9 mouse cellular contexts compared by ENCODE assay signal in genomic region chr11:4661324-4661723, GRCm38 (mm10). TPM values are rescaled to one million over a fixed set of nuclear protein-coding genes. Genes with fewer than 3 reads are reported as not detected.
DNase-seq lines count a peak whose midpoint lies in the region; ATAC-seq and TF ChIP-seq lines count a peak whose summit lies in the region.
"Had no signal": no experiment of that assay in that cellular context is flagged by ENCODE, and none has a peak within 500 bp of the region (broad histone marks: within the 10 kb centered on the region; RNA-seq: fewer than 3 reads in every experiment).

No protein-coding gene starts in this region.

- TF ChIP-seq CTCF in lung, postnatal 0 days (IDR thresholded peaks at IDR 0.05) = no peak
- no peak for TF ChIP-seq CTCF in lung, adult 2 months (IDR thresholded peaks at IDR 0.05; ENCODE audit: insufficient read depth, low read length)

- H3K27ac ChIP-seq in forebrain, embryonic 15.5 days (replicated peaks) = peak overlapping the region; percentile 54; the same call in 1 of the 2 replicates
- no peak overlapping the region for H3K27ac ChIP-seq in forebrain, embryonic 14.5 days (ENCODE audit: low read depth, low read length)
- H3K27ac ChIP-seq in lung, postnatal 0 days (ENCODE audit: low read length) = 0 out of 2 replicates have a peak overlapping the region, but pooled peaks have one; percentile 1

- H3K9ac ChIP-seq in forebrain, embryonic 15.5 days (replicated peaks) = no peak overlapping the region
- no peak overlapping the region for H3K9ac ChIP-seq in forebrain, embryonic 14.5 days (ENCODE audit: low read length)
- no peak overlapping the region for H3K9ac ChIP-seq in lung, postnatal 0 days (replicated peaks; ENCODE audit: low read depth)

- H3K9me3 ChIP-seq in forebrain, embryonic 15.5 days = no peaks in the 10 kb centered on the region
- no peaks in the 10 kb centered on the region for H3K9me3 ChIP-seq in forebrain, embryonic 14.5 days (replicated peaks; ENCODE audit: control insufficient read depth, low read length)
- H3K9me3 ChIP-seq in lung, postnatal 0 days (ENCODE audit: low read length) = no peaks in the 10 kb centered on the region

- DNase-seq in forebrain, embryonic 14.5 days (ENCODE audit: low spot score) = no peak
- peak; percentile 64 for DNase-seq in lung, postnatal 0 days (ENCODE audit: low spot score)
- no peak for DNase-seq in lung, adult 2 months
- no peak for DNase-seq in cerebellum, postnatal 25 days
- DNase-seq in spleen, postnatal 10 days (ENCODE audit: low spot score in 2 of 2) = no peak
- DNase-seq: embryo, embryonic 11 days had no signal

- H3K27me3 ChIP-seq in forebrain, embryonic 15.5 days = no peaks in the 10 kb centered on the region
- H3K27me3 ChIP-seq in forebrain, embryonic 14.5 days (replicated peaks; ENCODE audit: control insufficient read depth, insufficient read depth, low read length) = no peaks in the 10 kb centered on the region
- H3K27me3 ChIP-seq in lung, postnatal 0 days (replicated peaks; ENCODE audit: insufficient read depth, low read length) = no peaks in the 10 kb centered on the region

- 89% methylated on average over 4 of the region's 4 CpGs for whole genome bisulfite sequencing in forebrain, embryonic 15.5 days
- 87% methylated on average over 4 of the region's 4 CpGs for WGBS in forebrain, embryonic 14.5 days
- WGBS in lung, postnatal 0 days = 61% methylated on average over 4 of the region's 4 CpGs
- 62% methylated on average over 4 of the region's 4 CpGs for WGBS in lung, adult 2 months

- H3K36me3 ChIP-seq in forebrain, embryonic 15.5 days = peaks cover 16% of the 10 kb centered on the region
- peaks cover 46% of the 10 kb centered on the region for H3K36me3 ChIP-seq in forebrain, embryonic 14.5 days (ENCODE audit: control insufficient read depth, insufficient read depth, low read length)
- 0 out of 2 replicates have a peak, but pooled peaks cover 15% of the 10 kb centered on the region for H3K36me3 ChIP-seq in lung, postnatal 0 days (ENCODE audit: insufficient read depth, low read length)

- no peak for TF ChIP-seq POLR2A in lung, adult 2 months (IDR thresholded peaks at IDR 0.05; ENCODE audit: borderline replicate concordance, extremely low read depth, low read depth, low read length)

- H3K4me2 ChIP-seq in forebrain, embryonic 15.5 days (replicated peaks) = no peak overlapping the region
- no peak overlapping the region for H3K4me2 ChIP-seq in forebrain, embryonic 14.5 days (ENCODE audit: low read length)
- no peak overlapping the region for H3K4me2 ChIP-seq in lung, postnatal 0 days (replicated peaks; ENCODE audit: low read depth, low read length)

- no peak for TF ChIP-seq EP300 in lung, postnatal 0 days (IDR thresholded peaks at IDR 0.05)

- ATAC-seq in forebrain, embryonic 15.5 days (replicated peaks) = no peak
- no peak for ATAC-seq in forebrain, embryonic 14.5 days
- peak; percentile 64 for ATAC-seq in lung, postnatal 0 days
- peak; percentile 12 to 25; a peak in 1 of 4 replicates for ATAC-seq in hematopoietic stem cell, adult 5-6 weeks (replicated peaks in 1 of 2; ENCODE audit: insufficient read depth in 1 of 2, low FRiP score in 2 of 2, low TSS enrichment in 1 of 2, low read depth in 1 of 2, poor library complexity in 2 of 2, severe bottlenecking in 2 of 2)
- 0 out of 2 replicates have a peak, but pooled peaks have one; percentile 30 for ATAC-seq in neutrophil, adult 5-6 weeks (ENCODE audit: extremely low read depth, insufficient number of reproducible peaks, low FRiP score, poor library complexity, severe bottlenecking)

- peaks cover 14% of the 10 kb centered on the region for H3K4me1 ChIP-seq in forebrain, embryonic 15.5 days
- no peaks in the 10 kb centered on the region for H3K4me1 ChIP-seq in forebrain, embryonic 14.5 days (ENCODE audit: control insufficient read depth, insufficient read depth, low read length)
- no peaks in the 10 kb centered on the region for H3K4me1 ChIP-seq in lung, postnatal 0 days (ENCODE audit: insufficient read depth, low read depth, low read length)
- no peaks in the 10 kb centered on the region; the same call in 1 of the 2 replicates for H3K4me1 ChIP-seq in lung, adult 2 months (ENCODE audit: control insufficient read depth, insufficient read depth, low read length)

- H3K4me3 ChIP-seq in forebrain, embryonic 15.5 days = no peak overlapping the region
- no peak overlapping the region for H3K4me3 ChIP-seq in forebrain, embryonic 14.5 days (ENCODE audit: low read depth, low read length)
- no peak overlapping the region for H3K4me3 ChIP-seq in lung, postnatal 0 days (ENCODE audit: low read depth, low read length)
- no peak overlapping the region for H3K4me3 ChIP-seq in lung, adult 2 months (replicated peaks; ENCODE audit: extremely low read depth, low read depth, low read length)

RNA-seq across cellular contexts. Expression of gene Ascc2, which starts 23.8 kb away (rescaled TPM):
- polyA plus RNA-seq in forebrain, embryonic 15.5 days (2015; fragmentation: Nextera tagmentation; extraction: Ambion mirVana) = 24.0 and 27.1 TPM in 2 replicates
- polyA plus RNA-seq in forebrain, embryonic 14.5 days (2014; fragmentation: Nextera tagmentation; extraction: Ambion mirVana) = 17.1 and 21.0 TPM in 2 replicates
- 21.7 and 25.3 TPM in 2 replicates for polyA plus RNA-seq in lung, postnatal 0 days (2015; fragmentation: Nextera tagmentation; extraction: Ambion mirVana)
- 23.5 and 34.0 TPM in 2 replicates for polyA plus RNA-seq in lung, adult 2 months (2012; rRNA removed)
- 22.8 and 31.4 TPM in 2 replicates for total RNA-seq in hematopoietic stem cell, adult 5-6 weeks (2017)
- total RNA-seq in neutrophil, adult 5-6 weeks (2017) = 10.8 and 13.4 TPM in 2 replicates

RNA-seq across cellular contexts. Expression of gene Gm11032, which starts 41.5 kb away (rescaled TPM):
- not detected in 2 replicates for polyA plus RNA-seq in forebrain, embryonic 15.5 days (2015; fragmentation: Nextera tagmentation; extraction: Ambion mirVana)
- not detected in 2 replicates for polyA plus RNA-seq in forebrain, embryonic 14.5 days (2014; fragmentation: Nextera tagmentation; extraction: Ambion mirVana)
- not detected in 2 replicates for polyA plus RNA-seq in lung, postnatal 0 days (2015; fragmentation: Nextera tagmentation; extraction: Ambion mirVana)
- polyA plus RNA-seq in lung, adult 2 months (2012; rRNA removed) = not detected in 2 replicates
- total RNA-seq in hematopoietic stem cell, adult 5-6 weeks (2017) = not detected in 2 replicates
- total RNA-seq in neutrophil, adult 5-6 weeks (2017) = not detected in 2 replicates

RNA-seq across cellular contexts. Expression of gene Uqcr10, which starts 42.8 kb away (rescaled TPM):
- 538 and 557 TPM in 2 replicates for polyA plus RNA-seq in forebrain, embryonic 15.5 days (2015; fragmentation: Nextera tagmentation; extraction: Ambion mirVana)
- polyA plus RNA-seq in forebrain, embryonic 14.5 days (2014; fragmentation: Nextera tagmentation; extraction: Ambion mirVana) = 538 and 693 TPM in 2 replicates
- 723 and 783 TPM in 2 replicates for polyA plus RNA-seq in lung, postnatal 0 days (2015; fragmentation: Nextera tagmentation; extraction: Ambion mirVana)
- polyA plus RNA-seq in lung, adult 2 months (2012; rRNA removed) = 460 and 481 TPM in 2 replicates
- total RNA-seq in hematopoietic stem cell, adult 5-6 weeks (2017) = 23.9 and 115 TPM in 2 replicates
- 40.1 and 49.5 TPM in 2 replicates for total RNA-seq in neutrophil, adult 5-6 weeks (2017)

RNA-seq across cellular contexts. Expression of gene Zmat5, which starts 43.2 kb away (rescaled TPM):
- polyA plus RNA-seq in forebrain, embryonic 15.5 days (2015; fragmentation: Nextera tagmentation; extraction: Ambion mirVana) = 72.3 and 78.4 TPM in 2 replicates
- 77.3 and 92.4 TPM in 2 replicates for polyA plus RNA-seq in forebrain, embryonic 14.5 days (2014; fragmentation: Nextera tagmentation; extraction: Ambion mirVana)
- 63.7 and 67.2 TPM in 2 replicates for polyA plus RNA-seq in lung, postnatal 0 days (2015; fragmentation: Nextera tagmentation; extraction: Ambion mirVana)
- 51.4 and 55.1 TPM in 2 replicates for polyA plus RNA-seq in lung, adult 2 months (2012; rRNA removed)
- 4.7 and 7.1 TPM in 2 replicates for total RNA-seq in hematopoietic stem cell, adult 5-6 weeks (2017)
- total RNA-seq in neutrophil, adult 5-6 weeks (2017) = 9.3 and 10.4 TPM in 2 replicates

Comparison
In these comparisons a context has a peak if more than half of its experiments do, and no peak if none do; other contexts are left out.
1. ATAC-seq: peak in lung, postnatal 0 days (single experiment), hematopoietic stem cell, adult 5-6 weeks (2 of 2) and neutrophil, adult 5-6 weeks (single experiment); none in forebrain, embryonic 15.5 days (single experiment) and forebrain, embryonic 14.5 days (single experiment).